Mouse (Mus musculus) limb, embryonic 10.5 days (tissue): ENCODE results near the gene S1pr4. TPM values are rescaled to one million over a fixed set of nuclear protein-coding genes. Genes with fewer than 3 reads are reported as not detected.

Experiments used
- DNase-seq: peaks from one replicate; pipeline ENCODE4 v3.0.0-alpha.2; 2017; ENCODE audit warnings: low spot score
- H3K27ac ChIP-seq: fragments of 300-500 bp; sonication (generic); 2 replicates; pipeline ENCODE4 v1.5.1; 2016; ENCODE audit warnings: mild to moderate bottlenecking
- H3K27me3 ChIP-seq: fragments of 300-500 bp; sonication (generic); 2 replicates; pipeline ENCODE4 v1.6.1; 2016; ENCODE audit warnings: low read depth, mild to moderate bottlenecking; ENCODE audit not compliant: poor library complexity, severe bottlenecking
- H3K36me3 ChIP-seq: fragments of 300-500 bp; sonication (generic); 2 replicates; pipeline ENCODE4 v1.6.1; 2016; ENCODE audit warnings: mild to moderate bottlenecking, moderate library complexity
- H3K4me1 ChIP-seq: fragments of 300-500 bp; sonication (generic); 2 replicates; pipeline ENCODE4 v1.6.1; 2016
- H3K4me3 ChIP-seq: fragments of 300-500 bp; sonication (generic); 2 replicates; pipeline ENCODE4 v1.5.1; 2016; ENCODE audit warnings: mild to moderate bottlenecking, moderate library complexity
- H3K9me3 ChIP-seq: fragments of 300-500 bp; sonication (generic); replicated peaks from 2 replicates; pipeline ENCODE4 v1.6.1; 2016; ENCODE audit warnings: mild to moderate bottlenecking
- WGBS: fragments of 180-500 bp; shearing (Covaris S2); methylation state at CpG from one replicate; pipeline ENCODE4 v1.1.7; 2016; 5-methylcytosine and 5-hydroxymethylcytosine counted together
- polyA plus RNA-seq: library from polyadenylated mRNA; unstranded; fragments of >200 nt; fragmentation: Nextera tagmentation; extraction: Ambion mirVana; gene quantifications from 2 replicates; pipeline ENCODE4 v1.2.1, GENCODE M21; 2016

S1pr4 gene
- polyA plus RNA-seq, 1 experiment from 2014 or later: 0.34 TPM

- H3K4me1 ChIP-seq: peaks cover 42% of the 10 kb centered on the region
- no peaks in the 10 kb centered on the region for H3K27me3 ChIP-seq
- H3K4me3 ChIP-seq: peak overlapping the region; percentile 90
- peaks cover 40% of the 10 kb centered on the region for H3K36me3 ChIP-seq
- WGBS: 2% methylated on average over 41 of the region's 41 CpGs
- no peaks in the 10 kb centered on the region for H3K9me3 ChIP-seq
- no peak for DNase-seq
- peak overlapping the region; percentile 87 for H3K27ac ChIP-seq
Observed at GRCm38 (mm10) chr10:81495616-81496263, 4.2 kb downstream of the S1pr4 start.

- H3K27ac ChIP-seq: peak overlapping the region; percentile 87
- peaks cover 42% of the 10 kb centered on the region for H3K4me1 ChIP-seq
- no peaks in the 10 kb centered on the region for H3K9me3 ChIP-seq
- H3K36me3 ChIP-seq: peaks cover 46% of the 10 kb centered on the region
- no peaks in the 10 kb centered on the region for H3K27me3 ChIP-seq
- no peak for DNase-seq
- 74% methylated on average over 6 of the region's 6 CpGs for WGBS
- peak overlapping the region; percentile 90 for H3K4me3 ChIP-seq
Observed at GRCm38 (mm10) chr10:81495151-81495550, 4.8 kb downstream of the S1pr4 start.

GRCm38 (mm10) chr10:81494260-81495041 lies 5.5 kb downstream of the S1pr4 start:
- Histone ChIP-seq H3K27ac (no peak overlapping the region), H3K9me3 (no peaks in the 10 kb centered on the region), H3K4me3 (peak overlapping the region; percentile 90), H3K4me1 (peaks cover 41% of the 10 kb centered on the region), H3K36me3 (peaks cover 53% of the 10 kb centered on the region), H3K27me3 (no peaks in the 10 kb centered on the region)
- DNase-seq: no peak
- 86% methylated on average over 11 of the region's 11 CpGs for WGBS

GRCm38 (mm10) chr10:81493601-81494220 lies 6.2 kb downstream of the S1pr4 start:
- 88% methylated on average over 8 of the region's 8 CpGs for WGBS
- DNase-seq: no peak
- H3K4me3 ChIP-seq: peak overlapping the region; percentile 90; the same call in 1 of the 2 replicates

GRCm38 (mm10) chr10:81492606-81493240 lies 7.2 kb downstream of the S1pr4 start:
- Histone ChIP-seq H3K4me1 (peaks cover 31% of the 10 kb centered on the region), H3K36me3 (peaks cover 70% of the 10 kb centered on the region), H3K27ac (no peak overlapping the region; the same call in 1 of the 2 replicates), H3K4me3 (peak overlapping the region; percentile 16; the same call in 1 of the 2 replicates), H3K27me3 (no peaks in the 10 kb centered on the region), H3K9me3 (no peaks in the 10 kb centered on the region)
- DNase-seq: no peak
- 84% methylated on average over 11 of the region's 11 CpGs for WGBS

More at GRCm38 (mm10) chr10:81493601-81494220, 6.2 kb downstream of the S1pr4 start:
- peaks cover 60% of the 10 kb centered on the region for H3K36me3 ChIP-seq
- no peaks in the 10 kb centered on the region for H3K9me3 ChIP-seq
- H3K27me3 ChIP-seq: no peaks in the 10 kb centered on the region
- H3K4me1 ChIP-seq: peaks cover 34% of the 10 kb centered on the region
- no peak overlapping the region for H3K27ac ChIP-seq

- Histone ChIP-seq H3K27me3 (no peaks in the 10 kb centered on the region), H3K4me1 (peaks cover 25% of the 10 kb centered on the region), H3K4me3 (no peak overlapping the region), H3K9me3 (no peaks in the 10 kb centered on the region), H3K27ac (no peak overlapping the region), H3K36me3 (peaks cover 87% of the 10 kb centered on the region)
- no peak for DNase-seq
- 96% methylated on average over 9 of the region's 9 CpGs for WGBS
Observed at GRCm38 (mm10) chr10:81491018-81491417, 8.9 kb downstream of the S1pr4 start.

- H3K4me3 ChIP-seq: no peak overlapping the region
- peaks cover 92% of the 10 kb centered on the region for H3K36me3 ChIP-seq
- H3K4me1 ChIP-seq: peaks cover 16% of the 10 kb centered on the region
- no peak overlapping the region for H3K27ac ChIP-seq
- WGBS: 88% methylated on average over 14 of the region's 14 CpGs
- no peak for DNase-seq
- H3K9me3 ChIP-seq: no peaks in the 10 kb centered on the region
- H3K27me3 ChIP-seq: no peaks in the 10 kb centered on the region
Observed at GRCm38 (mm10) chr10:81489941-81490340, 10.0 kb downstream of the S1pr4 start.

- Histone ChIP-seq H3K36me3 (peaks cover 75% of the 10 kb centered on the region), H3K9me3 (no peaks in the 10 kb centered on the region), H3K27ac (no peak overlapping the region), H3K4me1 (0 out of 2 replicates have a peak, but pooled peaks cover 3% of the 10 kb centered on the region), H3K4me3 (no peak overlapping the region), H3K27me3 (0 out of 2 replicates have a peak, but pooled peaks cover under 1% of the 10 kb centered on the region)
- DNase-seq: no peak
- WGBS: 88% methylated on average over 11 of the region's 11 CpGs
Observed at GRCm38 (mm10) chr10:81488081-81488480, 11.9 kb downstream of the S1pr4 start.

- H3K27me3 ChIP-seq: peaks cover 16% of the 10 kb centered on the region
- peaks cover 59% of the 10 kb centered on the region for H3K36me3 ChIP-seq
- peaks cover 12% of the 10 kb centered on the region for H3K4me1 ChIP-seq
- no peak overlapping the region for H3K27ac ChIP-seq
- H3K4me3 ChIP-seq: no peak overlapping the region
- no peak for DNase-seq
- H3K9me3 ChIP-seq: no peaks in the 10 kb centered on the region
- 90% methylated on average over 10 of the region's 10 CpGs for WGBS
Observed at GRCm38 (mm10) chr10:81486496-81486895, 13.4 kb downstream of the S1pr4 start.

- Histone ChIP-seq H3K36me3 (peaks cover 50% of the 10 kb centered on the region), H3K4me1 (peaks cover 12% of the 10 kb centered on the region), H3K4me3 (no peak overlapping the region), H3K27ac (no peak overlapping the region), H3K9me3 (no peaks in the 10 kb centered on the region), H3K27me3 (peaks cover 26% of the 10 kb centered on the region)
- 76% methylated on average over 7 of the region's 7 CpGs for WGBS
- DNase-seq: no peak
Observed at GRCm38 (mm10) chr10:81485479-81486018, 14.4 kb downstream of the S1pr4 start.

- DNase-seq: no peak
- Histone ChIP-seq H3K4me1 (peaks cover 11% of the 10 kb centered on the region), H3K27me3 (peaks cover 31% of the 10 kb centered on the region), H3K36me3 (peaks cover 45% of the 10 kb centered on the region), H3K4me3 (no peak overlapping the region), H3K9me3 (no peaks in the 10 kb centered on the region), H3K27ac (no peak overlapping the region)
- WGBS: 37% methylated on average over 2 of the region's 2 CpGs
Observed at GRCm38 (mm10) chr10:81485060-81485449, 14.9 kb downstream of the S1pr4 start.

GRCm38 (mm10) chr10:81484441-81485059 lies 15.4 kb downstream of the S1pr4 start:
- no peak overlapping the region for H3K27ac ChIP-seq
- no peak overlapping the region for H3K4me3 ChIP-seq
- 72% methylated on average over 6 of the region's 6 CpGs for WGBS
- DNase-seq: no peak
- H3K36me3 ChIP-seq: peaks cover 40% of the 10 kb centered on the region
- H3K9me3 ChIP-seq: no peaks in the 10 kb centered on the region
- peaks cover 36% of the 10 kb centered on the region for H3K27me3 ChIP-seq
- H3K4me1 ChIP-seq: peaks cover 9% of the 10 kb centered on the region
